Mouse (Mus musculus): Measurements from ENCODE around the gene Nek4.

Nek4 gene

GRCm38 (mm10) chr14:30960366-30960765 lies 9.2 kb downstream of the Nek4 start:
- no peak for DNase-seq (ENCODE audit: low read depth, low spot score)

GRCm38 (mm10) chr14:30974204-30974603 lies 23.0 kb downstream of the Nek4 start:
- DNase-seq (ENCODE audit: low read depth, low spot score), result no peak

- DNase-seq (ENCODE audit: low read depth, low spot score), result no peak
Measured at GRCm38 (mm10) chr14:30976222-30976621, 25.0 kb downstream of the Nek4 start.

GRCm38 (mm10) chr14:30996417-30996816 lies 45.2 kb downstream of the Nek4 start:
- DNase-seq (ENCODE audit: low read depth, low spot score), result no peak

- no peak for DNase-seq (ENCODE audit: low read depth, low spot score)
Measured at GRCm38 (mm10) chr14:31000356-31000755, 49.2 kb downstream of the Nek4 start.

GRCm38 (mm10) chr14:31000816-31001306 lies 49.7 kb downstream of the Nek4 start:
- DNase-seq (ENCODE audit: low read depth, low spot score), result no peak

GRCm38 (mm10) chr14:31001307-31002205 lies 50.4 kb downstream of the Nek4 start, which contains the start of the genes Glt8d1 and Spcs1:
TSS of gene Glt8d1 (plus strand) at chr14:31001400.
TSS of gene Spcs1 (minus strand) at chr14:31001672.
- DNase-seq (ENCODE audit: low read depth, low spot score), result peak; percentile 87

- DNase-seq (ENCODE audit: low read depth, low spot score), result no peak
Measured at GRCm38 (mm10) chr14:31004527-31004926, 53.4 kb downstream of the Nek4 start.

- no peak for DNase-seq (ENCODE audit: low read depth, low spot score)
Measured at GRCm38 (mm10) chr14:31006779-31007178, 55.6 kb downstream of the Nek4 start.

GRCm38 (mm10) chr14:31011588-31011987 lies 60.4 kb downstream of the Nek4 start:
- DNase-seq (ENCODE audit: low read depth, low spot score), result no peak

GRCm38 (mm10) chr14:31013928-31014327 lies 62.8 kb downstream of the Nek4 start:
- DNase-seq (ENCODE audit: low read depth, low spot score), result no peak

- DNase-seq (ENCODE audit: low read depth, low spot score), result no peak
Measured at GRCm38 (mm10) chr14:31016063-31016462, 64.9 kb downstream of the Nek4 start.

GRCm38 (mm10) chr14:31017854-31018253 lies 66.7 kb downstream of the Nek4 start:
- DNase-seq (ENCODE audit: low read depth, low spot score), result peak; percentile 79

GRCm38 (mm10) chr14:31018860-31019291 lies 67.7 kb downstream of the Nek4 start, which contains the start of the genes Pbrm1 and Gnl3:
TSS of gene Pbrm1 (plus strand) at chr14:31019138.
TSS of gene Gnl3 (minus strand) at chr14:31019152.
- peak; percentile 96 for DNase-seq (ENCODE audit: low read depth, low spot score)

GRCm38 (mm10) chr14:31019331-31020205 lies 68.4 kb downstream of the Nek4 start:
- DNase-seq (ENCODE audit: low read depth, low spot score), result peak; percentile 73

GRCm38 (mm10) chr14:31022579-31022978 lies 71.4 kb downstream of the Nek4 start:
- DNase-seq (ENCODE audit: low read depth, low spot score), result no peak

- peak; percentile 79 for DNase-seq (ENCODE audit: low read depth, low spot score)
Measured at GRCm38 (mm10) chr14:31025785-31026184, 74.6 kb downstream of the Nek4 start.

Data from R1 (cell line).